Mouse (Mus musculus): ENCODE data around the gene Adcy1. TPM values are rescaled to one million over a fixed set of nuclear protein-coding genes. Genes with fewer than 3 reads are reported as not detected.

Adcy1 gene
- total RNA-seq, 2 experiments from 2014 or later, result 0.79 to 0.89 TPM

DNA sequence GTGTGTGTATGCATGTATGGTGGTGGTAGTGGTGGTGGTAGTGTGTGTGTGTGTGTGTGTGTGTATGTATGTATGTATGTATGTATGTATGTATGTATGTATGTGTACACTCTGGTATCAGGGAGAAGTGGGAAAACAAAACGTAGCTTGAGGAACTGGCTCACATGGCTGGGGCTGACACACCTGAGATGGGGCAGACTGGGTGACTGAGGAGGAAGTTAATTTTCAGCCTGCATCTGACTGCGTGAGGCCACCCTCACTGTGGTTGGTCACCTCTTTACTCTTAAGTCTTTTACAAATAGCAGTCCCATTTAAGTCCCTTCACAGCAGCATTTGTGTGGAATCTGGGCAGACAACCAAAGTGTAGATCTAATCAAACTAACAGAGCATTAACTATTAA is 116.0 kb downstream of the Adcy1 start:
- intact Hi-C loops (cut with DNase I), result no loop called here
- TF ChIP-seq CTCF (IDR thresholded peaks at IDR 0.05), result no peak
- H3K4me3 ChIP-seq, result no peak overlapping the region
- no peak for DNase-seq
- no peak overlapping the region for H3K27ac ChIP-seq

GRCm38 (mm10) chr11:7182409-7183042 is 119.2 kb downstream of the Adcy1 start:
- intact Hi-C loops (cut with DNase I), result no loop called here
- no peak for TF ChIP-seq CTCF (IDR thresholded peaks at IDR 0.05)
- DNase-seq, result no peak
- Histone ChIP-seq H3K4me3 (no peak overlapping the region), H3K27ac (no peak overlapping the region)

DNA sequence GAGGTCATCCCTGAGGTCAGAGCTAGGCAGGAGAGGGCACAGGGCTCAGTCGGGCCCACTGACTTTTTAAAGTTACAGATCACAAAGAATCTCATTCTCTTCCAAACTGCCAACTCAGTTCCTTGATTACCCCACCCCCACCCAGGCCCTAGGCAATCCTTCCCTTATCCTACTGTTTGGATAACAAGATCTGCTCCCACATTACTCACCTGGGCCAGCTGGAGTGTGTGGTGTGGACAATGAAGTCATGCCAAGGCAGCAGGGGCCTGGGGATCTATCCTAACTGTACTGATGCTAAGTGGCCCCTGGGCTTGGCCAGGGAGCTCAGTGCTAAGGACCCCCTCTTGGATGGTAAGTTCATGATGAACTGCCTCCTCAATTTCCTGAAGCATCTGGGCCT is 121.1 kb downstream of the Adcy1 start:
- intact Hi-C loops (cut with DNase I), result no loop called here
- no peak for TF ChIP-seq CTCF (IDR thresholded peaks at IDR 0.05)
- H3K4me3 ChIP-seq, result no peak overlapping the region

DNA sequence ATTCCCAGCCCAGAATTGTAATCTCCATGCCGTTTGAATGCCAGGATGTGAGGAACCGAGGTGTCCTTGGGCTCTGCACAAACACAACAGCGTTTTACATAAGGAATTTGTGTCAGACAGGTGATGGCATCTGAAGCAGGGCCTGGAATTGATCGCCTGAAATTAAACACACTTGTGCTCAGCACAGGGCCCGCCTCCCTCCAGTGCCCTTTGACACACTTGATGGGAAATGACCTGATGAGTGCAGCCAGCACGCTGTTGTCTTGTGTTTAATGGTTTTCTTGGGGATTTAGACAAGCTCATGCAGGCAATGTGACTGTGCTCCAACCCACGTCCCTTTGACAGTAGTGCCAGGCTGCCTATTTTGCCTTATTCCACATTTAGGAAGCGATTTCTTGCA is 124.2 kb downstream of the Adcy1 start:
- TF ChIP-seq CTCF (IDR thresholded peaks at IDR 0.05), result no peak
- intact Hi-C loops (cut with DNase I), result no loop called here
- no peak overlapping the region for H3K27ac ChIP-seq
- no peak overlapping the region for H3K4me3 ChIP-seq
- DNase-seq, result no peak

More for the DNA sequence above, 121.1 kb downstream of the Adcy1 start:
- H3K27ac ChIP-seq, result no peak overlapping the region
- DNase-seq, result no peak

- intact Hi-C loops (cut with DNase I), result no loop called here
- TF ChIP-seq CTCF (IDR thresholded peaks at IDR 0.05), result no peak
- Histone ChIP-seq H3K27ac (no peak within 1 kb of the TSS), H3K4me3 (no peak within 1 kb of the TSS)
- no peak for DNase-seq
Measured at GRCm38 (mm10) chr11:7188469-7188868, 125.2 kb downstream of the Adcy1 start, which contains the start of gene Gm11985. Gene Gm11985 (minus strand): TSS chr11:7188569.

- H3K27ac ChIP-seq, result no peak overlapping the region
- H3K4me3 ChIP-seq, result no peak overlapping the region
- no peak for TF ChIP-seq CTCF (IDR thresholded peaks at IDR 0.05)
- DNase-seq, result no peak
- intact Hi-C loops (cut with DNase I), result no loop called here
Measured at GRCm38 (mm10) chr11:7192710-7193109, 129.4 kb downstream of the Adcy1 start.

GRCm38 (mm10) chr11:7193134-7193533 is 129.8 kb downstream of the Adcy1 start:
- DNase-seq, result no peak
- H3K27ac ChIP-seq, result no peak overlapping the region
- no peak overlapping the region for H3K4me3 ChIP-seq
- no peak for TF ChIP-seq CTCF (IDR thresholded peaks at IDR 0.05)
- intact Hi-C loops (cut with DNase I), result no loop called here

- DNase-seq, result no peak
- TF ChIP-seq CTCF (IDR thresholded peaks at IDR 0.05), result peak; percentile 11; the same call in 1 of the 2 replicates
- Histone ChIP-seq H3K4me3 (no peak overlapping the region), H3K27ac (no peak overlapping the region)
- intact Hi-C loops (cut with DNase I), result no loop called here
Measured at GRCm38 (mm10) chr11:7194432-7195311, 131.4 kb downstream of the Adcy1 start.

- no peak overlapping the region for H3K27ac ChIP-seq
- DNase-seq, result no peak
- H3K4me3 ChIP-seq, result no peak overlapping the region
- intact Hi-C loops (cut with DNase I), result no loop called here
- no peak for TF ChIP-seq CTCF (IDR thresholded peaks at IDR 0.05)
Measured at GRCm38 (mm10) chr11:7195312-7195685, 132.0 kb downstream of the Adcy1 start.

GRCm38 (mm10) chr11:7197491-7197941 is 134.2 kb downstream of the Adcy1 start, which contains the start of gene Igfbp1:
Gene Igfbp1 (plus strand): TSS chr11:7197782.
- intact Hi-C loops (cut with DNase I), result no loop called here
- no peak for TF ChIP-seq CTCF (IDR thresholded peaks at IDR 0.05)
- no peak for DNase-seq

DNA sequence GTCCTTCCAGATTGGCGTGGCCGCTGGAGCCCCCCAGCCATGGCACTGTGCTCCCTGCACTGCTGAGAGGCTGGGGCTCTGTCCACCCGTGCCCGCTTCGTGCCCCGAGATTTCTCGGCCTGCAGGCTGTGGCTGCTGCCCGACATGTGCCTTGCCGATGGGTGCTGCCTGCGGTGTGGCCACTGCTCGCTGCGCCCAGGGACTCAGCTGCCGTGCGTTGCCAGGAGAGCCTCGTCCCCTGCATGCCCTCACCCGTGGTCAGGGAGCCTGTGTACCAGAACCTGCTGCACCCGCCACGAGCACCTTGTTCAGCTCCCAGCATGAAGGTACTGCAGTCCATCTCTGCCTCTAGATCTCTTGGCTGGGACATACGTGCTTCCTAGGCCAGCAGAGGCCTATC is 134.7 kb downstream of the Adcy1 start:
- intact Hi-C loops (cut with DNase I), result no loop called here
- Histone ChIP-seq H3K27ac (no peak overlapping the region), H3K4me3 (no peak overlapping the region)
- TF ChIP-seq CTCF (IDR thresholded peaks at IDR 0.05), result no peak
- DNase-seq, result no peak

More at GRCm38 (mm10) chr11:7197491-7197941, 134.2 kb downstream of the Adcy1 start, which contains the start of gene Igfbp1:
- H3K4me3 ChIP-seq, result no peak within 1 kb of the TSS
- no peak within 1 kb of the TSS for H3K27ac ChIP-seq

DNA sequence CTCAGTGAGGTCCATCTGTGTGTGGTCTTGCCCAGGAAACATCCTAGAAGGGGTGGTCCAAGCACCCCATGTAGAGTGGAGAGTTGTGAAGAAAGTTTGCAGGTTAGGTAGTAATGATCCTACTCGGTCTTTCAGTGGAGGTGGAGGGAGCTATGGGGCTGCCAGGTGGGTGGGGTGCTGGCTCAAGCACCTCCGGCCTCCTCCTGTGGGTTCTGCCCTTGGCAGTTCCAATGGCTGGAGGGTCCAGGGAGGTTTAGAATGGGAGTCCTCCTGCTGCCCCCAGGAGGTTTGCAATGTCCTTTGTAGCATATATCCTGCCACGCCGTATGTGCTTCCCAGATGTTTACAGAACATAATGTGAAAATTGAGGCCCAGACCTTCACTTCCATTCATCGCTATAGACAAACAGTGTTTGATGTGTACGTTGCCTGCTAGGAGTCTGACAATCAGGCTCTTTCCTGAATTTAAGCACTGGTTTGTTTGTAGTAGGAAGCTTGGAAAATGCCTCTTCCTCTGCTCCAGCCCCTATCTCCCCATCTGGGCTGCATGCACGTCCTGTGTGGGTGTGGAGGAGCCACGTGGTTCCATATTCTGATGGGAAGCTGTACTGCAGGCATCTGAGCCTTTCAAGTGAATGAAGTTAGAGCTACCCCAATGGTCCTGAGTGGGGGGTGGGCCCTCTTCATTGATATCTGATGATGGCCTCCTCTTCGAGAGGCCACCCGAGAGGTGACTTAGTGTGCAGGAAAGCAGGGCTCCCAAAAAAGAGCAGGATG is 135.4 kb downstream of the Adcy1 start:
- no peak for DNase-seq
- intact Hi-C loops (cut with DNase I), result no loop called here
- no peak for TF ChIP-seq CTCF (IDR thresholded peaks at IDR 0.05)
- Histone ChIP-seq H3K4me3 (no peak overlapping the region), H3K27ac (no peak overlapping the region)
